Mouse (Mus musculus): ENCODE measurements around the gene Mcrs1. TPM values are rescaled to one million over a fixed set of nuclear protein-coding genes. Genes with fewer than 3 reads are reported as not detected.
A peak's percentile ranks its signal among the peaks of the same experiment; 100 is the strongest.

Mcrs1 gene
- polyA plus RNA-seq, 1 experiment from 2014 or later = 180 TPM

DNA sequence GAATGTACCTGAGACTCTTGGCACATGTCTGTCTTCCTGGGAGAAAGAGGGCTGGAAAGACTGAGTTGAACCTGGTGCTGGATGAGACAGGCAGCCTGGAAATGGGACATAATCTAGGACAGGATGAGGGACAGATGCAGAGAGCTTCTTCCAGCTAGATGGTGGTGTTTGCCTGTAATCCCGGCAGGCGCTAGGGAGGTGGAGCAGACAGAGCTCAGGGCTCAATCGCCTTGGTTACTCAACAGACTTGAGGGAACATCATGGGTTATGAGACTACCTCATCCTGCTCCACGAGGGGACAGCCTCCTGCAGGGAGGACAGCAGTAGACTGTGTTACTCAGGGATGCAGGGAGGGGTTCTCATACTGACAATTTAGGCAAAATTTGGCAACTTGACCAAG lies 10.5 kb downstream of the Mcrs1 start:
- WGBS = 84% methylated on average over 4 of the region's 4 CpGs
- Histone ChIP-seq H3K36me3 (ENCODE audit: control insufficient read depth, insufficient read depth, low read length) (peaks cover 44% of the 10 kb centered on the region), H3K4me1 (ENCODE audit: control insufficient read depth, insufficient read depth, low read length) (no peaks in the 10 kb centered on the region), H3K9ac (ENCODE audit: low read depth, low read length) (no peak overlapping the region), H3K27me3 (ENCODE audit: control insufficient read depth, insufficient read depth, low read length) (no peaks in the 10 kb centered on the region), H3K27ac (ENCODE audit: low read depth, low read length) (no peak overlapping the region), H3K4me3 (ENCODE audit: low read length) (no peak overlapping the region), H3K9me3 (ENCODE audit: control insufficient read depth, low read length) (no peaks in the 10 kb centered on the region), H3K4me2 (replicated peaks; ENCODE audit: low read depth, low read length) (no peak overlapping the region)
- no peak for ATAC-seq (ENCODE audit: low FRiP score, low TSS enrichment)

DNA sequence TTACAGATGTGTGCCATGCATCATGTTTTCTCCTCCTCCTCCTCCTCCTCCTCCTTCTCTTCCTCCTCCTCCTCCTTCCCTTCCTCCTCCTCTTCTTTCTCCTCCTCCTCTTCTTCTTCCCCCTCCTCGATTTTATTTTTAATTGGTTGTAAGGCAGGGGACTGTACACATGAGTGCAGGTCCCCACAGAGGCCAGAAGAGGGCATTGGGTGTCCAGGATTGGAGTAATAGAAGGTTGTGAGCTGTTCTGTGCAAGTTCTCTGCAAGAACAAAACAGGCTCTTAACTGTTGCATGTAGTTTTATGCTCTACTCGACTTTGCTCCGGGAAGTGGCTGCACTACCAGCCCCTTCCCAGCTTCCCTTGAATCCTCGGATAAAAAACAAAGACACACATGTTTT lies 11.6 kb downstream of the Mcrs1 start:
- ATAC-seq (ENCODE audit: low FRiP score, low TSS enrichment) = no peak
- Histone ChIP-seq H3K9ac (ENCODE audit: low read depth, low read length) (no peak overlapping the region), H3K9me3 (ENCODE audit: control insufficient read depth, low read length) (no peaks in the 10 kb centered on the region), H3K27me3 (ENCODE audit: control insufficient read depth, insufficient read depth, low read length) (no peaks in the 10 kb centered on the region), H3K4me2 (replicated peaks; ENCODE audit: low read depth, low read length) (no peak overlapping the region), H3K4me1 (ENCODE audit: control insufficient read depth, insufficient read depth, low read length) (no peaks in the 10 kb centered on the region), H3K27ac (ENCODE audit: low read depth, low read length) (no peak overlapping the region), H3K36me3 (ENCODE audit: control insufficient read depth, insufficient read depth, low read length) (peaks cover 34% of the 10 kb centered on the region), H3K4me3 (ENCODE audit: low read length) (no peak overlapping the region)
- WGBS = 78% methylated on average over 4 of the region's 4 CpGs

GRCm38 (mm10) chr15:99238006-99238405 lies 13.8 kb downstream of the Mcrs1 start:
- H3K36me3 ChIP-seq (ENCODE audit: control insufficient read depth, insufficient read depth, low read length) = peaks cover 14% of the 10 kb centered on the region
- no peak for ATAC-seq (ENCODE audit: low FRiP score, low TSS enrichment)
- H3K9me3 ChIP-seq (ENCODE audit: control insufficient read depth, low read length) = no peaks in the 10 kb centered on the region
- H3K4me3 ChIP-seq (ENCODE audit: low read length) = no peak overlapping the region
- H3K9ac ChIP-seq (ENCODE audit: low read depth, low read length) = no peak overlapping the region
- WGBS = 65% methylated on average over 11 of the region's 11 CpGs
- H3K4me2 ChIP-seq (replicated peaks; ENCODE audit: low read depth, low read length) = no peak overlapping the region
- no peaks in the 10 kb centered on the region for H3K4me1 ChIP-seq (ENCODE audit: control insufficient read depth, insufficient read depth, low read length)
- peaks cover 8% of the 10 kb centered on the region for H3K27me3 ChIP-seq (ENCODE audit: control insufficient read depth, insufficient read depth, low read length)
- H3K27ac ChIP-seq (ENCODE audit: low read depth, low read length) = no peak overlapping the region

- H3K9ac ChIP-seq (ENCODE audit: low read depth, low read length) = no peak overlapping the region
- H3K27ac ChIP-seq (ENCODE audit: low read depth, low read length) = no peak overlapping the region
- no peak for ATAC-seq (ENCODE audit: low FRiP score, low TSS enrichment)
- H3K4me1 ChIP-seq (ENCODE audit: control insufficient read depth, insufficient read depth, low read length) = no peaks in the 10 kb centered on the region
- 63% methylated on average over 12 of the region's 12 CpGs for WGBS
- no peak overlapping the region for H3K4me2 ChIP-seq (replicated peaks; ENCODE audit: low read depth, low read length)
- H3K36me3 ChIP-seq (ENCODE audit: control insufficient read depth, insufficient read depth, low read length) = no peaks in the 10 kb centered on the region
- H3K9me3 ChIP-seq (ENCODE audit: control insufficient read depth, low read length) = no peaks in the 10 kb centered on the region
- H3K4me3 ChIP-seq (ENCODE audit: low read length) = no peak overlapping the region
- H3K27me3 ChIP-seq (ENCODE audit: control insufficient read depth, insufficient read depth, low read length) = peaks cover 14% of the 10 kb centered on the region
Measured at GRCm38 (mm10) chr15:99234326-99235010, 17.3 kb downstream of the Mcrs1 start.

DNA sequence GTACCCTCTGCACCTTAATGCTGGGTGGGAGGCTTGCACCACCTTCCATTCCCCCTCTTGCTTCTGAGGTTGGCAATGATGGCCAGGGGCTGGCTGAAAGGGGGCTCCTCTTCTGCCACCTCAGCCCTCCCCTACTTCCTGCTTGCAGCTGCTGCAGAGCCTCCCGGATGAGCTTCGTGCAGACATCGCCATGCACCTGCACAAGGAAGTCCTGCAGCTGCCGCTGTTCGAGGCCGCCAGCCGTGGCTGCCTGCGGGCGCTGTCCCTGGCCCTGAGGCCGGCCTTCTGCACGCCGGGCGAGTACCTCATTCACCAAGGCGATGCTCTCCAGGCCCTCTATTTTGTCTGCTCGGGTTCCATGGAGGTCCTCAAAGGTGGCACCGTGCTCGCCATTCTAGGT lies 18.0 kb downstream of the Mcrs1 start:
- H3K4me2 ChIP-seq (replicated peaks; ENCODE audit: low read depth, low read length) = no peak overlapping the region
- H3K9ac ChIP-seq (ENCODE audit: low read depth, low read length) = no peak overlapping the region
- no peaks in the 10 kb centered on the region for H3K9me3 ChIP-seq (ENCODE audit: control insufficient read depth, low read length)
- WGBS = 57% methylated on average over 17 of the region's 17 CpGs
- H3K27me3 ChIP-seq (ENCODE audit: control insufficient read depth, insufficient read depth, low read length) = peaks cover 17% of the 10 kb centered on the region
- ATAC-seq (ENCODE audit: low FRiP score, low TSS enrichment) = no peak
- no peaks in the 10 kb centered on the region for H3K36me3 ChIP-seq (ENCODE audit: control insufficient read depth, insufficient read depth, low read length)
- no peaks in the 10 kb centered on the region for H3K4me1 ChIP-seq (ENCODE audit: control insufficient read depth, insufficient read depth, low read length)
- no peak overlapping the region for H3K4me3 ChIP-seq (ENCODE audit: low read length)
- no peak overlapping the region for H3K27ac ChIP-seq (ENCODE audit: low read depth, low read length)

DNA sequence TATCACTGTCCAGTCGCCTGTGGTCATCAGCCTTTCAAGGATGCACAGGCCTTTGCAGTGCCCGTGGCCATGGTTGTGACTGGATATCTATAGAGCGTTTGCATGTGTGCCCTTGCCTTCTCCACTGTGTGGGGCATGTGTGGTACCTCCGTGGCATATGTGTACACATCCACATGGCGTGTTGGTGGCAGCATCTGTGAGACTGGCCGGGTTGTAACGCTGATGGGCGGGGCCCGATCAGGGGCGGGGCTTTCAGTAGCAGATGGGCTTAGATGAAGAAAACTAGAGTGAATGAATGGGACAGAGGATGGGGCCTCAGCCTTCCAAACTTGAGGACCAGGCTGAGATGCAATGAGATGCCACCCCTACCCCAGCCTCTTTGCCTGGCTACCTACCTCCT lies 19.8 kb downstream of the Mcrs1 start:
- no peaks in the 10 kb centered on the region for H3K9me3 ChIP-seq (ENCODE audit: control insufficient read depth, low read length)
- no peak overlapping the region for H3K9ac ChIP-seq (ENCODE audit: low read depth, low read length)
- H3K27me3 ChIP-seq (ENCODE audit: control insufficient read depth, insufficient read depth, low read length) = peaks cover 33% of the 10 kb centered on the region
- H3K4me1 ChIP-seq (ENCODE audit: control insufficient read depth, insufficient read depth, low read length) = no peaks in the 10 kb centered on the region
- H3K4me2 ChIP-seq (replicated peaks; ENCODE audit: low read depth, low read length) = no peak overlapping the region
- WGBS = 72% methylated on average over 10 of the region's 10 CpGs
- H3K36me3 ChIP-seq (ENCODE audit: control insufficient read depth, insufficient read depth, low read length) = no peaks in the 10 kb centered on the region
- no peak overlapping the region for H3K27ac ChIP-seq (ENCODE audit: low read depth, low read length)
- ATAC-seq (ENCODE audit: low FRiP score, low TSS enrichment) = no peak
- H3K4me3 ChIP-seq (ENCODE audit: low read length) = no peak overlapping the region

DNA sequence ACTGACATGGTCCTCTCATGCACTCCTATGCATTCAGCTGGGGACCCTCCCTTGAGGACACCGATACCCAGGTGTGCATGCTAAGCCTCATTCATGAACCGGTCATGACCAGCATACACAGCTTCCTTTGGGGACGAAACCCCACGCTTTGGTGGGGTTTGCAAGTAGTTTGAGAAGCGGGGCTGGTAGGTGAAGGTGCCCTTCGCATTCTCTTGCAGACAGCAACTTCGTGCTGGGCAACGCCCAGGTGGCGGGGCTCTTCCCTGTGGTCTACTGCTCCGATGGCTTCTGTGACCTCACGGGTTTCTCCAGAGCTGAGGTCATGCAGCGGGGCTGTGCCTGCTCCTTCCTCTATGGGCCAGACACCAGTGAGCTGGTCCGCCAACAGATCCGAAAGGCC lies 25.7 kb downstream of the Mcrs1 start:
- no peaks in the 10 kb centered on the region for H3K9me3 ChIP-seq (ENCODE audit: control insufficient read depth, low read length)
- H3K27ac ChIP-seq (ENCODE audit: low read depth, low read length) = no peak overlapping the region
- no peak for ATAC-seq (ENCODE audit: low FRiP score, low TSS enrichment)
- peaks cover 82% of the 10 kb centered on the region for H3K27me3 ChIP-seq (ENCODE audit: control insufficient read depth, insufficient read depth, low read length)
- H3K9ac ChIP-seq (ENCODE audit: low read depth, low read length) = no peak overlapping the region
- peaks cover 25% of the 10 kb centered on the region for H3K4me1 ChIP-seq (ENCODE audit: control insufficient read depth, insufficient read depth, low read length)
- no peaks in the 10 kb centered on the region for H3K36me3 ChIP-seq (ENCODE audit: control insufficient read depth, insufficient read depth, low read length)
- 20% methylated on average over 14 of the region's 14 CpGs for WGBS
- no peak overlapping the region; the same call in none of the 2 replicates for H3K4me2 ChIP-seq (replicated peaks; ENCODE audit: low read depth, low read length)
- peak overlapping the region; percentile 43; the same call in 1 of the 2 replicates for H3K4me3 ChIP-seq (ENCODE audit: low read length)

DNA sequence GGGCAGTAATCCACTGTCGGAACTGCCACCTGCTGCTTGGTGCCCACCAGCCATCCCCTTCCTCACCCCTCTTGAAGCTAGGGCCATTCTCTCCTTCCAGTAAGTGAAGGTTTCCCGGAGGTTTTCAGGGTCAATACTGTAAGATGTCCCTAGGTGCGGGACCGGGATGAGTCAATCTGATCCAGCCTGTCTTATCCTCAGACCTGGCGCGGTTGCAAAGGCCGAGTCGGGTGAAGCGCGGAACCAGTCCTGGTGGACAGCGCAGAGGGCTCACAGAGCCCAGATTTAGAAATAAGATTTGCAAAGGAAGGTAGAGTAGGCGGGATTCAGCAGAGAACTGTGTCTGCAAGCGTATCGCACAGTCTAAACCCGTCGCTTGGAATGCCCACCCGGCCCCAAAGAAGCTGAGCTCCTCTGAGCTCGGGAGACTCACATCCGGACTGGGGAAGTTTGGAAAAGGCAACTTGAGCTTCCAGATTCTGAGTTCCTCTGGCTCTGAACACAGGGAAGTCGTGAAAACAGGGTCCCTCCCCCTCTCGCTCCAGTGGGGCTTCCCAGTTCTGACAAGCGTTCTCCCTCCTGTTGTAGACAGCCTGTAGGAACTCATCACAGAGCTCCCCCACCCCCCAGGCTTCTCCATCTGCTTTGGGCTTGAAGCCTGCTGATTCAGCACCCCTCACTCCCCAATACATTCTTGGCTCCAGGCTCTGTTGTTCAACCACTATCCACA lies 26.5 kb downstream of the Mcrs1 start:
- no peak for ATAC-seq (ENCODE audit: low FRiP score, low TSS enrichment)
- under 1% methylated on average over 22 of the region's 22 CpGs for WGBS
- Histone ChIP-seq H3K9ac (ENCODE audit: low read depth, low read length) (no peak overlapping the region), H3K4me3 (ENCODE audit: low read length) (peak overlapping the region; percentile 43), H3K27me3 (ENCODE audit: control insufficient read depth, insufficient read depth, low read length) (peaks cover 82% of the 10 kb centered on the region), H3K4me1 (ENCODE audit: control insufficient read depth, insufficient read depth, low read length) (peaks cover 25% of the 10 kb centered on the region), H3K9me3 (ENCODE audit: control insufficient read depth, low read length) (no peaks in the 10 kb centered on the region), H3K36me3 (ENCODE audit: control insufficient read depth, insufficient read depth, low read length) (no peaks in the 10 kb centered on the region), H3K27ac (ENCODE audit: low read depth, low read length) (no peak overlapping the region), H3K4me2 (replicated peaks; ENCODE audit: low read depth, low read length) (peak overlapping the region; percentile 60)

GRCm38 (mm10) chr15:99224208-99224911 lies 27.4 kb downstream of the Mcrs1 start, which contains the start of gene Kcnh3:
TSS of gene Kcnh3 (plus strand) at chr15:99224861.
- WGBS = under 1% methylated on average over 55 of the region's 66 CpGs
- no peaks in the 10 kb centered on the region for H3K36me3 ChIP-seq (ENCODE audit: control insufficient read depth, insufficient read depth, low read length)
- H3K27ac ChIP-seq (ENCODE audit: low read depth, low read length) = no peak within 1 kb of the TSS
- H3K9me3 ChIP-seq (ENCODE audit: control insufficient read depth, low read length) = no peaks in the 10 kb centered on the region
- H3K9ac ChIP-seq (ENCODE audit: low read depth, low read length) = 0 out of 2 replicates have a peak within 1 kb of the TSS, but pooled peaks have one; percentile 14
- H3K4me3 ChIP-seq (ENCODE audit: low read length) = peak within 1 kb of the TSS; percentile 43
- peak within 1 kb of the TSS; percentile 60 for H3K4me2 ChIP-seq (replicated peaks; ENCODE audit: low read depth, low read length)
- H3K4me1 ChIP-seq (ENCODE audit: control insufficient read depth, insufficient read depth, low read length) = peaks cover 25% of the 10 kb centered on the region
- ATAC-seq (ENCODE audit: low FRiP score, low TSS enrichment) = peak; percentile 44
- H3K27me3 ChIP-seq (ENCODE audit: control insufficient read depth, insufficient read depth, low read length) = peaks cover 85% of the 10 kb centered on the region
